Mouse (Mus musculus): ENCODE results near the gene Gpr68. TPM values are rescaled to one million over a fixed set of nuclear protein-coding genes. Genes with fewer than 3 reads are reported as not detected.

Gene Gpr68
- total RNA-seq (2021) = under 1 TPM; 0.55 to 0.81 TPM

DNA sequence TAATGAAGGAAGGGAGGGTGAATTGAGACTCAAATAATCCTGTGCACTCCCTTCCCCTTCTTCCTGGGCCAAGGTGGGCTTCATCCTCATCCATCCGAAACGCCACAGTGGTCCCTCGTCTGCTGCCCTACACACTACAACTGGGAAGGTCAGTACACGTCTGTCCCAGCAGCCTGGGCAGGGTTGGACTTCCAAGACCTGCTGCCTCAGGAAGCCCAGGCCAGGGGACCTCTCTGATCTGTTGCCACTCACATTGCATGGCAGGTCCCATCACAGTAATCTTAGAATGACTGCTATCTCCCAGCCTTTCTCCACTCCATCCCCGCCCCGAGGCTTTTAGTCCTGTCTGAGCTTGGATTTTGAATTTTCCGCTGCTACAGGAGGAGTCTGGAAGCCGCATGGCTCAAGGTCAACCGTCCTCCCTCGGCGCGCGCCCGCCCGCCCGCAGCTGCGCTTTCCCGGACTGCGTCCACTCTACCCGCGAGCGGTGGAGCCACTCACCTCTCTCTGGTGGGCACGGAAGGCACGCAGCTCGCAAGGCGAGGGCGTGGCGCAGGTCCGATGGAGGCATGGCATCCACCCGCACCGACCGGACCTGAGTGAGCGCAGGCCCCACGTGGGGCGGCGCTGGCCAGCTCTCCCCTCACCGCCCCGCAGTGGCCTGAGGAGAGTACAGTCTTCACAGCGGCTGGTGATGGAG, at the start of gene Gpr68:
TSS of gene Gpr68 (minus strand) at position 601 of the 700 bp plus-strand sequence.
- intact Hi-C loops (cut with DNase I) = loop anchor here (5.0 kb wide), 1 partner anchor 40 kb away; no protein-coding TSS in a partner anchor
- DNase-seq = peak; percentile 26 to 45

DNA sequence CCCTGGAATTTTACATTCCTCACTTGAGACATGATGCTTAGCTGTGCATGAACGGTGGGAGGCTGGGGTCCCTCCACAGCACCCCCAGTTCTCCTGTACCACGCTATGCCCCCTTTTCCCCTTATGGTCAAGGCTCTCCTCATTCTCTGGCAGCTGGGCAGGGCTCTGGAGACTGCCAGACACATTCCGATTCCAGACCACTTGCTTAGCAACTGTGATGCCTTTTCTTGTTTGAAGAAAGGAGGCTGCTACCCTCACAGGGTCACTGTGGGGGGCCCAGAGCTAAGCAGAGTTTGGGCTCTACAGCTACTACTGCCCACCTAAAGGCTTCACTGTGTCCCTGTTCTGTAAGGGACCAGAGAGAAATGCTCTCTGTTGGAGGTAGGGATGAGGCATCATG, 49.3 kb upstream of the Gpr68 start:
- DNase-seq = no peak
- intact Hi-C loops (cut with DNase I) = no loop called here

DNA sequence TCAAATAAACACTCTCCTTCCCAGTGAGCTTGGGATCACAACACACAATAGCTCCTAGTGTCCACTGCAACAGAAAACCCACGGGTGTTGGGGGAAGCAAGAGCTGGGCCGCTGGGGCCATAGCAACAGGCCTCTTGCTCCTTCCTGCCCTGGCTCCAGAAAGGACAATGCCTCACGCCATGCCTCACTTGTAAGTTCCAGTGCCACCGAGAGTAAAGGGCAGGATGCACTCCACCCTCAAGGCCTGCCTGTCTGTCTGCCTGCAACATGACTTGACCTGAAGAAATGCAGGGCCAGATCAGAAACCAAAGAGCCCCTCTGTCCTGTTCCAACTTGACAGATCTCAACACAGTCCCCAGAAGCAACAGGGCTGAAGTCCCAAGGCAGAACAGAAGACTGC, 48.8 kb upstream of the Gpr68 start:
- DNase-seq = no peak
- intact Hi-C loops (cut with DNase I) = no loop called here

DNA sequence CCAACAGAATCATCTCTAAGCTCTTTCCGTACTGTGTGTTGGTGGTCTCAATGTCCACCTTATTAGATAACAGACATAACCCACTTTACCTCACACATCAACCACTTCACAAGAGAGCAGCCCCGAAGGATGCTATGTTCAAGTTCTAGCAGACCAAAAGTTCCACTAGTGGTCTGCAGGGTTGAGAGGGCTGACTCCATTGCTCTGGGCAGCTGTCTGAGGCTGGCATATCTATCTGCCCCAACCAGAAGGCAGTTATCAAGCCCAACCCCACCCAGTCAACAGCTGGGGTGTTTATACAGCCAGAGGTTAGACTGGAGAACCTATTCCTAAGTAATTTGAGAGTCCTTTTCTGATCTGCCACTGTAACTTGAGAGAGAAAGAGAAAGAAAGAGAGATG, 48.0 kb upstream of the Gpr68 start:
- intact Hi-C loops (cut with DNase I) = no loop called here

DNA sequence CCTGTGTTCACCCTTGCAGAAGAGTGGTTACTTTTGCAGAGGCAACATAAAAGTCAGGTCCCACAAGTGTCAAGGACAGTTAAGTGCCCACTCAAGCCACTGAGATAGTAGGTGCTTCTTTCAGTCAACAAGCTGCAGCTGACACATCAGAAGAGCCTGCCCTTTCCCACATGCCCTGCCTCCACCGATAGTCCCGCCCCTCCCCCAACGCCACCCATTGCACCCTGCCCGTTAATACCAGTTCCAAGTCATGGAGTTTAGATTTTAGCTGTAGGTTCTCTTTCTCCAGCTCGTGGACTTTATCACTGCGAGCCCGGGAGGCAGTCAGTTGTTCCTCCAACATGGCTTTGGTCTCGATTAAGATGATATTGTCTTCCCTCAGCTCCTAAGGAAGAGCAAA, 45.9 kb upstream of the Gpr68 start:
- intact Hi-C loops (cut with DNase I) = no loop called here

More for the DNA sequence above, 48.0 kb upstream of the Gpr68 start:
- no peak for DNase-seq

DNA sequence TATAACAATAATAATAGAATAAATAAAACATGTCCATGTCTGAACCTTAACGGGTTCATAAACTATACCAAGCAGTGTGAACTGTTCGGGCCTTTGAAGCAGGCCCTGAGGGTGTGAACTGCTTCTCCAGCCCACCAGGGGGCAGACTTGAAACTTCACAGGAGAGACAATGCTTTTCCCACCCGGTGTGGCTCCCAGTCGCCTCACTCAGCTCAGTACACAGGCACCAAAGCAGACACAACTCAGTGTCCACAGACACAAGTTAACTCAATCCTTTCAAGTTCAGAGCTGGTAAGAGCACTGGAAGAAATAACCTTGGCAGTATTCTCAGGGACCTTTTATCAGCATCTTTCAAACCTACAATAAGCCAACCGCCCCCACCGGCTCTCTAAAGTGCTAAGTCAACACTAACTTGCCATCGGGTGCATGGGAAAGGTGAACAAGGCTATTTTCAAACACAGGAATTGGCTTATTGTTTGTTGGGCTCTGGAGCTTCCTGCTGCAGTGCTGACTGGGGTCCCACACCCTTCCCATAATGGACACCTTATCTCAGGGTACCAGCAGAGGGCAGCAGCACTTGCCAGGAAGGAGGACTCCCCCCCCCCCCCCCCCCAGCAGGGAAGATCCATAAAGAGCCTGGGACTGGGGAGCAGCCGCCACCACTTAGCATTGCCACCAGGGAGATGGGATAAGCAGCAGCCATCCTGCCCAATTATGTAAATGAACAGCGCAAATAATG, 44.4 kb upstream of the Gpr68 start:
- peak; percentile 85 to 90 for DNase-seq
- intact Hi-C loops (cut with DNase I) = loop anchor here (1.0 kb wide), 2 partner anchors 16 to 77 kb away; partner anchors contain the start of gene Ccdc88c

More for the DNA sequence above, 45.9 kb upstream of the Gpr68 start:
- DNase-seq = no peak

DNA sequence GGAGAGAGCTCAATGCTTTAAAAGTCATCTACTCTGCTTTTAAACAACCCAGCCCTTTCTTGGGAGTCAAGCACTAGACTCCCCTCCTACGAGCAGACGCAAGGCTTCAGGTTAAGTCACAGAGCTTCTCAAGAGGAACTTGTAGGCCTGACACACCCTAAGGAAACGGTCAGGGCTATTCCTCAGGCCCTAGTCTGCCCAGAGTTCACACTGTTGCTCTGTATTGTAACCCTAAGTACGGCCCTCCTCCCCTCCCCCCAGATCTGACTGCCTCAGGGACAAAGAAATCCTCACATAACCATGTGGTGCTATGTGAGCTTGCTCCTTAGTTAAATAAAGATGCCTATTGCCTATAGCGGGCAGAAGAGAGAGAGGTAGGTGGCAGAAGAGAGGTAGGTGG, 41.1 kb upstream of the Gpr68 start:
- intact Hi-C loops (cut with DNase I) = no loop called here
- DNase-seq = no peak

DNA sequence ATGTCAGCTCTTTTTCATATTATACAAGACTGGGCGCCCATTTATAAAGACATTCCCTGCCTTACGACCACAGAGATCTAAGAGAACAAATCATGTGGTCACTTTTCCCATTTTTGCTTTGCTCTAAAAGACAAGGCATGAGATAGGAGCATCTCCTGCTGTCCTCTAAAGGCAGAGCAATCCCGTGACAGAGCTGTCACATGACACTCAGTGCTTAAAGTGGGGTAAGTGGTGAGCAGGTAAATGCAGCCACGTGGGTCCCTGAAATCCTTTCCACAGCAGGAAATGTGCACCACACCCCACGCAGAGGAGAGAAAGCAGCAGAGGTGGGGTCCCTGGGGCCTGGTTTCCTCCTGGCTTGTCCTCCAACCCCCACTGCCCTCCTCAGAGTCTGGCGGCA, 40.0 kb upstream of the Gpr68 start:
- intact Hi-C loops (cut with DNase I) = no loop called here
- no peak for DNase-seq

DNA sequence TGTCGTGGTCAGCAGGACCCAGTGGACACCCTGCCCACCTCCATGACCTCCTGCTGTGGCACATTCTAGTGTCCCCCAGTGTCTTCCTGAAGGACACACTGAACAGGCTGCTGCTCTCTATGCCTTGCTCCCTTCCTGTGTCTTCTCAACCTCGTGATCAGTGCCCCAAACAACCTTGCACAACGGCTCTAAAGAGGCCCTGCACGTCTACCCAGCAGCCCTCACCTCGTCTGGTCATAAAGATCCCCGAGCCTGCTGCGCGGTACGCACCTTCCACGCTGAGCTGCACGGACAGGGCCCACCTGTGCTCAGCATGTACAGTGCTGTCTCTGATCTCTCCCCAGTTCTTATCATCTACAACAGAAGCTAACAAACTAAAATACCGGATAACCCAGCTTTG, 38.0 kb upstream of the Gpr68 start:
- no peak for DNase-seq
- intact Hi-C loops (cut with DNase I) = no loop called here

DNA sequence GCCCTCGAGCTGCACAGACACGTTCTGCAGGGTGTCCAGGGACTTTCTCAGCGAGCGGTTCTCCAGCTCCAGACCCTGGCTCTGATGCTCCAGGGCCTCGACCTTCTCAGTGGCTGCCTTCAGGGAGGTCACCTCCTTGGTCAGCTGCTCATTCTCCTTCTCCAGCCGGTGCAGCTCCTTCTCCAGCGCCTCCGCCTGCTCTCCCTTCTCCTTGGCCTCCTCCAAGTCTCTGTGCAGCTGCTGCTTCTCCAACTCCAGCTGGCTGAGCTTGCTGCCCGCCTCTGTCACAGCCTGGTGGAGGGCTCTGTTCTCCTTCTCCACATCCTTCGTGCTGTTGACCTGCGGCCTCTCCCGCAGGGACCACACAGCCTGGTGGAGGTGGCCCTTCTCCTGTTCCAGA, 37.5 kb upstream of the Gpr68 start:
- peak in 1 of 2 experiments; percentile 19 for DNase-seq
- intact Hi-C loops (cut with DNase I) = no loop called here

DNA sequence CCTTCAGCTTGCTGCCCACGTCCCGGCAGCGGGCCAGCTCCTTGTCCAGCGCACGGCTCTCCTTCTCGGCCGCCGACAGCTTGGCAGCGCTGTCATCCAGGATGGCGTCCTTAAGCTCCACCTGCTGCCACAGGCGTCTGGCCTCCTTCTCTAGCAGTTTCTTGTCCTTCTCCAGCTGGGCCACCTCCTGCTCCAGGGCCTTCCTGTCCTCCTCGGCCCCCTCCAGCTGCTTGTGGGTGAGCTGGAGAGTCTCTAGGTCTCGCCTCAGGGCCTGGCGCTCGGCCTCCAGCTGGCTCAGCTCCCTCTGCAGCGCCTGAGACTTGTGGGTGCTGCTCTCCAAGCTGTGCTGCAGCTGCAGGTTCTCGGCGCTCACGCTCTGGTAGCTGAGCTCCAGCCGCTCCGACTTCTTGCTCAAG, 36.9 kb upstream of the Gpr68 start:
- intact Hi-C loops (cut with DNase I) = no loop called here
- DNase-seq = no peak

DNA sequence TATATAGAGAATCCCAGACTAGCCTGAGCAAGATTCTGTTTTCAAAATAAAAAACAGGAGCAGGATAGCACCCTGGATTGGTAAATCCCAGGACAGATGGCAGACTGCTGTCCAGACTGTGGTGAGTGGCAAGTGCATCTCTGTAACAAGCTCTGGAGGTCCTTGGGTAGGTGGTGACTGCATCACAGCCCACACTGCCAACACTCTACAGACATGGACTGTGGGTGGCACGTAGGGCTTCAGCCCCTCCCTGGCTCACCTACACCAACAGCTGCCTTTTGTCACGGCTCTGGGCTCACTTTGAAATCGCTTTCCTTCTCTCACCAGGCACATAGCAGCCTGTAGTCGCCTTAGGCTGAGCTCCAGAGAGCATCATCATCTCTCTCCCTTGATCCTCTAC, 35.1 kb upstream of the Gpr68 start:
- no peak for DNase-seq
- intact Hi-C loops (cut with DNase I) = no loop called here

DNA sequence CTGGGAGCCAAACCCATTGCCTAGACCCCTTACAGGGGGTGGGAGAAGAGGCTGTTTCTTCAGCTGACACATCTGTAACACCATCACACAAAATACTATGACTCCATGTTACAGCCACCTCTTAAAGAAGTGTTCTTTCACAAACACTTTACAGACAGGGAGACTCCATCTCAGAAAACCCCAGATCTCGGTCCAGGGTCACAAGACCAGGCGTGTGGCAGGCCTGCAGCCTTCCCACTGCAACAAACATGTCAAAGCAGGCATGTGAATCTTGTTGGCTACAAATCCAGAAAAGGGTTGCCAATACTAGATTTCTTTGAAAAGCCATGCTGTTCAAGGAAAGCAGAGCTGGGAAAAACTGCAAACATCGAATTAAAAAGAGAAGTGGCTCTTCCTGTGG, 33.4 kb upstream of the Gpr68 start:
- intact Hi-C loops (cut with DNase I) = no loop called here
- DNase-seq = no peak

DNA sequence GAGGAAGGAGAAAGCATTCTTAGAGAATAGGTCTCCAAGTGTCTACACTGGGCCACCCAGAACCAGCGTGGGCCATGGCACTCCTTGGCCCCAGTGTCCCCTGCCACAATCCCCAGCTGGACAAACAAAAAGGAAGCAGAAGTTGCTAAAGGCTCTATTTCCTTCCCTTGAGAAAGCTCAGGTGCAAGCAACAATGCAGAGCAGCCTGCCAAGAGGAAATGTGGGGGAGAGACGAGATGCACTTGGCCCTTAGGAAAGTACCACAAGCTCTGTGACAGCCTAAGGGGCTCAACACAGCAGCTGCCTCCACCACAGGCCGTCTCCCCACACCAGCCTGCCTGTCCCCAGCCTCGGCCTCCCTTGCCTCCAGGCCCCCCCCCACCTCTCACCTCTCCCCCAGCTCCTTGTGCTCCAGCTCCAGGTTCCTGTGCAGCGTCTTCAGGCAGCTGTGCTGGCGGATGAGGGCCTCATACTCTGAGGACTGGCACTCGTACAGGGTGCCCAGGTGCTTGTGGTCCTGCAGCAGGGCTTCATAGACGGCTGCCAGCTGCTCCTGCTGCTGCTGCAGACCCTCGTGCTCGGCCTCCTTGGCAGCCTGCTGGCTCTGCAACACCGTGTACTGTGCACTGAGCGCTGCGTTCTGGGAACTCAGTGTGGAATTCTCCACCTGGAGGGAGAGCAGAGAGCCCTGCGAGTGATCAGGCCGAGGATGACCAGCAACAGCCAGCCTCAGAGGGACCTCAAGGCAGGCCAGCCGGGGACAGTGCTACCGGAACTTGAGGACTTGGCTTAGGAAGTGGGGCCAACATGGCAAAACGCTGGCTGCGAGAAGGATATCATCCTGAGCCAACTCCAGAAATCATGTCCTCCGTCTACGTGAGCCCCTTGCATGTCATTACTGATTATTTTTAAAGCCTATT, 29.7 kb upstream of the Gpr68 start:
- DNase-seq = peak; percentile 65 to 76
- intact Hi-C loops (cut with DNase I) = no loop called here

DNA sequence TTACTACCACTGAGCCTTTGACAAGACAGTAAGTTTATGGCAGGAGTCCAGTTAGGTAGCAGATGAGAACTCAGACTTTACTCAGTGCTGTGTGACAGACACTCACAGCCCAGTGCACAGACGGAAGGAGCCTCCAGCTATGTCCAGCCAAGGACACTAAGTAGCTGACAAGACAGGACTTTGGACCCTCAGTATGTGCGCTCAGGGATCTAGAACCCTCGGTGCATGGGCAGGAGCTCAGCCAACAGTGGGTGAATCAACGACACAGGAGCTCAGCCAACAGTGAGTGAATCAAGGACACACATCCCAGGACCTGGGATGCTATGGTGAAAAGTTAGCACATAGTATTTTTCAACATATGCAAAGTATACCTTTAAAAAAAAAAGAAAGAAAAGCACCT, 28.7 kb upstream of the Gpr68 start:
- DNase-seq = no peak
- intact Hi-C loops (cut with DNase I) = loop anchor here (1.0 kb wide), 2 partner anchors 16 to 93 kb away; partner anchors contain the start of gene Ccdc88c

DNA sequence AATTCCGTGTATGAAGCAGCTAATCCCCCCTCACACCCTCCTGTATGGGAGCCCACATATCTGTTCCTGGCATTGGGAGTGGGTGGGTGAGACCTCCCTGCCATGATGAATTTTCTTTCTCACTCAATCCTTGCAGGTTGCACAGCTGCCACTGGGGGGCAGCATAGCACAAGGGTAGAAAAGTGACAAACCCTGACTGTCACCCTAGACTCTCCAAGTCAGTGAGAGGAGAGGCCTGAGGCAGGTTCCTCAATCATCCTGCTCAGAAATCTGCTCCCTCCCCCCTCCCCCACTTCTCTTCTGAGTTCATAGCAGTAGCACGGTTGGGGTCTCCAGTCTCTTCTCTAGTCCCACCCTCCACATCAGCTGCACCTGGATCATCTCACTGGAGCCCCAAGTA, 28.1 kb upstream of the Gpr68 start:
- peak; percentile 80 to 89 for DNase-seq
- intact Hi-C loops (cut with DNase I) = loop anchor here (1.0 kb wide), 2 partner anchors 16 to 93 kb away; partner anchors contain the start of gene Ccdc88c

DNA sequence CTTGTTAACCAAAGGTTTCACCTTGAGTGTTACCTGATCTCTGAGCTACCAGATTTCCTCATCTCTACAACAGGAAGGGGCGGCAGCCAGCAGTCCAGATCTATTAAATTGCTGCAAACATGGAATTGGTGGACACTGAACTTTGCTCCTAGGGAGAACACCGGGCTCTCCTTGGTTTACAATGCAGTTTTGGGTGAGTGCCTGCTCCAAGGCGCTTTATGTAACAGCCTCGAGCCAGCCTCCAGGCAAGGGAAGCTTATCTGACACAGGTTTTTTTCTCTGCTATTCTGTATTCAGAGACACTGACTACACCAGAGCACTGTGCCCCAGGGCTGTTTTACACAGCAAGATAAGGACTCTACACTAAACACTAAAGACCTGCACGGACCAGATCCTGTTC, 26.8 kb upstream of the Gpr68 start:
- intact Hi-C loops (cut with DNase I) = no loop called here
- no peak for DNase-seq

DNA sequence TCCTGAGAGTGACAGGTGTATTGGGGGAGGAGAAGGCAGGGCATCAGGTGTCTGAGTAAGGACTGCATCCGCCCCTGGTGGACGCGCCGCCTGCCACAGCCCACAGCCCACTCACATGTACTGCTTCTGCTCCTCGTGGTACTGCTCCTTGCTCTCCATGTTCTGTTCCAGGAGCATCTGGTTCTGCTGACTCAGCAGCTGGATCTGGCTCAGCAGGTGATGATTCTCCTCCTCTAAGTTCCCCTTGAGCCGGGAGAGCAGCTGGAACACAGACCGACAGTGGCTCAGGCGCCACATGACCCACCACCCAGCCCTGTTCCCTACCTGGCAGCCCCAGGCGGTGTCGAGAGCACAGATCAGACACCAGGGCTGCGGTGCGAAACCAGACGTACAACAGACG, 23.7 kb upstream of the Gpr68 start:
- no peak for DNase-seq
- intact Hi-C loops (cut with DNase I) = no loop called here

DNA sequence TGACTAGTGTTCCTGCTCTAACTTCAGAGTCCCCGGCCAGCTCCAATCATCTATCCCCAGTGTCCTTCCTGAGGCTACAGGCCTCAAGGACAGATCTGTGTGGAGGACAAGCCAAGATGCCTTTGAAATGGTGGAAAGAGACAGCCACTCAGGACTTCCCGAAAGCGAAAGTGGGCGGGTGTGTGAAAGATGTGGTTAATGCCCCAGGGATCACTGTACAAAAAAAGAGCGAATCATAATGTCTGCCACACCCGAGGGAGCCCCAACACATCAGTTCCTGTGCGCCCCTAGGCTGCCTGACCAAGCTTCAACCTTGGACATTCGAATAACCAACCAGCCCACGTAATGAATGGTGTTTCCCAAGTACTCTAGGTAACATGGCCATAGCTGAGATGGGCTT, 20.3 kb upstream of the Gpr68 start:
- intact Hi-C loops (cut with DNase I) = loop anchor here (5.0 kb wide), 1 partner anchor 351 kb away; no protein-coding TSS in a partner anchor
- DNase-seq = no peak

DNA sequence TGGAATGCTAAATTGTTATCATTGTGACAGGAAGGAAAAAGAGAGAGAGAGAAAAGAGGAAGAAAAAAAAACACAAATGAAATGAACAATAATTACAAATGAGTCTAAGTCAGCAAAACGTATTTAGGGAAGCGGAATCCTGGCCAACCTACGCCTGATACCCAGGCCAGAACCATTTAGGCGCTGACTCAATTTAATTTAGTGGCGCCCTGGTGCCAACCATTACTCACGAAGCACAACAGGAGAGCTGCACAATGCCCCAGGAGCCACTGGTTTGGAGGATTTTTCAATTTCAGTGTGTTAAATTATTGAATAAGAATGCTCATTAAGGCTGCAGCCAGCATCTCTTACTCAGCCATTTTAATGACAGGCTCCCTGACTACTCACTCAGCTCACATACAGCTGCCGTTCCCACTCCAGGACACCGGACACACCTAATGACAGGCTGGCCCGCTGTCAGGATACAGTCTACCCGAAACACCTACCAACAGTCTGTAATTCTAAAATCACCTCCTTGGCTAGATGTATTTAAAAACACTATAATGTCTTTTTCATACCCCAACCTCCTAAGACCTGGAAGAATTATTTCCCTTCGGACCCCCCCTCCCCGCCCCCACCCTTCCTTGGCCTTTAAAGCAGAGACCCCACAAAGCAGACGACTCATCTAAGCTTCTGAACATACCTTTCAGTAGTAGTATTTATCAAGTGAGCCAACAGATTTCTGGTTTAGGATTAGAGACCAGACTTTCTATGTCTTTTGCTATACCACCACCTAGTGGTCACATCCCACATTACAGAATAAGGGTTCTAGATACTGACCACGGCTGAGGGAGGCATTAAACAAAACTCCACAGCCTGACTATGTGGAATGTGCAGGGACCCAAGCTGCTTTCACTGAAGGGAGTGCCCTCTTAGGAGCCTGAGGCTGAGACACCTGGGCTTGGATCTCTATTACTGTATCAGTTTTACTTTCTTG, 17.9 kb upstream of the Gpr68 start:
- intact Hi-C loops (cut with DNase I) = loop anchor here (1.0 to 5.0 kb wide), 2 partner anchors 77 to 349 kb away; no protein-coding TSS in a partner anchor
- peak; percentile 74 to 87 for DNase-seq
